Mouse (Mus musculus): ENCODE data around the gene Eya2. TPM values are rescaled to one million over a fixed set of nuclear protein-coding genes. Genes with fewer than 3 reads are reported as not detected.

Gene Eya2
- polyA plus RNA-seq, 1 experiment from 2014 or later, result 21.5 TPM

GRCm38 (mm10) chr2:165597536-165597935, 2.7 kb downstream of the Eya2 start:
- Histone ChIP-seq H3K27ac (replicated peaks; ENCODE audit: low read depth, low read length) (peak overlapping the region; percentile 39), H3K36me3 (ENCODE audit: control insufficient read depth, insufficient read depth, low read length) (no peaks in the 10 kb centered on the region), H3K27me3 (replicated peaks; ENCODE audit: control insufficient read depth, insufficient read depth, low read length) (peaks cover 18% of the 10 kb centered on the region; the same call in 1 of the 2 replicates), H3K9me3 (ENCODE audit: control insufficient read depth, low read length) (0 out of 2 replicates have a peak, but pooled peaks cover 6% of the 10 kb centered on the region), H3K9ac (ENCODE audit: low read depth, low read length) (peak overlapping the region; percentile 81), H3K4me2 (ENCODE audit: low read depth, low read length) (peak overlapping the region; percentile 92), H3K4me3 (ENCODE audit: low read depth, low read length) (peak overlapping the region; percentile 67), H3K4me1 (ENCODE audit: control insufficient read depth, insufficient read depth, low read length) (peaks cover 38% of the 10 kb centered on the region)
- DNase-seq (ENCODE audit: low spot score) (no peak), ATAC-seq (ENCODE audit: low read depth) (no peak)
- 50% methylated on average over 6 of the region's 6 CpGs for WGBS

- no peak overlapping the region for H3K4me3 ChIP-seq (ENCODE audit: low read depth, low read length)
- H3K9ac ChIP-seq (ENCODE audit: low read depth, low read length), result 0 out of 2 replicates have a peak overlapping the region, but pooled peaks have one; percentile 81
- 0 out of 2 replicates have a peak, but pooled peaks cover 6% of the 10 kb centered on the region for H3K9me3 ChIP-seq (ENCODE audit: control insufficient read depth, low read length)
- DNase-seq (ENCODE audit: low spot score) (no peak), ATAC-seq (ENCODE audit: low read depth) (no peak)
- H3K4me1 ChIP-seq (ENCODE audit: control insufficient read depth, insufficient read depth, low read length), result peaks cover 40% of the 10 kb centered on the region
- 0 out of 2 replicates have a peak overlapping the region, but pooled peaks have one; percentile 92 for H3K4me2 ChIP-seq (ENCODE audit: low read depth, low read length)
- peaks cover 18% of the 10 kb centered on the region; the same call in 1 of the 2 replicates for H3K27me3 ChIP-seq (replicated peaks; ENCODE audit: control insufficient read depth, insufficient read depth, low read length)
- peak overlapping the region; percentile 39; the same call in 1 of the 2 replicates for H3K27ac ChIP-seq (replicated peaks; ENCODE audit: low read depth, low read length)
- H3K36me3 ChIP-seq (ENCODE audit: control insufficient read depth, insufficient read depth, low read length), result no peaks in the 10 kb centered on the region
- 36% methylated on average over 5 of the region's 5 CpGs for WGBS
Measured at GRCm38 (mm10) chr2:165598139-165598538, 3.3 kb downstream of the Eya2 start.

- no peak for ATAC-seq (ENCODE audit: low read depth)
- H3K27ac ChIP-seq (replicated peaks; ENCODE audit: low read depth, low read length), result peak overlapping the region; percentile 81; the same call in 1 of the 2 replicates
- H3K9me3 ChIP-seq (ENCODE audit: control insufficient read depth, low read length), result no peaks in the 10 kb centered on the region
- no peak overlapping the region for H3K4me3 ChIP-seq (ENCODE audit: low read depth, low read length)
- peak overlapping the region; percentile 6; the same call in 1 of the 2 replicates for H3K9ac ChIP-seq (ENCODE audit: low read depth, low read length)
- H3K36me3 ChIP-seq (ENCODE audit: control insufficient read depth, insufficient read depth, low read length), result no peaks in the 10 kb centered on the region
- no peak for DNase-seq (ENCODE audit: low spot score)
- 42% methylated on average over 13 of the region's 13 CpGs for WGBS
- peaks cover 11% of the 10 kb centered on the region; the same call in 1 of the 2 replicates for H3K27me3 ChIP-seq (replicated peaks; ENCODE audit: control insufficient read depth, insufficient read depth, low read length)
- peaks cover 40% of the 10 kb centered on the region for H3K4me1 ChIP-seq (ENCODE audit: control insufficient read depth, insufficient read depth, low read length)
- H3K4me2 ChIP-seq (ENCODE audit: low read depth, low read length), result peak overlapping the region; percentile 38
Measured at GRCm38 (mm10) chr2:165599566-165599965, 4.7 kb downstream of the Eya2 start.

- Histone ChIP-seq H3K36me3 (ENCODE audit: control insufficient read depth, insufficient read depth, low read length) (no peaks in the 10 kb centered on the region), H3K27me3 (replicated peaks; ENCODE audit: control insufficient read depth, insufficient read depth, low read length) (no peaks in the 10 kb centered on the region), H3K4me3 (ENCODE audit: low read depth, low read length) (no peak overlapping the region), H3K27ac (replicated peaks; ENCODE audit: low read depth, low read length) (peak overlapping the region; percentile 81), H3K9ac (ENCODE audit: low read depth, low read length) (no peak overlapping the region), H3K4me2 (ENCODE audit: low read depth, low read length) (peak overlapping the region; percentile 38), H3K4me1 (ENCODE audit: control insufficient read depth, insufficient read depth, low read length) (peaks cover 40% of the 10 kb centered on the region), H3K9me3 (ENCODE audit: control insufficient read depth, low read length) (no peaks in the 10 kb centered on the region)
- 21% methylated on average over 13 of the region's 13 CpGs for WGBS
- DNase-seq (ENCODE audit: low spot score) (no peak), ATAC-seq (ENCODE audit: low read depth) (no peak)
Measured at GRCm38 (mm10) chr2:165600926-165601325, 6.1 kb downstream of the Eya2 start.

- H3K4me2 ChIP-seq (ENCODE audit: low read depth, low read length), result peak overlapping the region; percentile 38
- no peak overlapping the region for H3K9ac ChIP-seq (ENCODE audit: low read depth, low read length)
- H3K36me3 ChIP-seq (ENCODE audit: control insufficient read depth, insufficient read depth, low read length), result no peaks in the 10 kb centered on the region
- no peak overlapping the region for H3K4me3 ChIP-seq (ENCODE audit: low read depth, low read length)
- peaks cover 40% of the 10 kb centered on the region for H3K4me1 ChIP-seq (ENCODE audit: control insufficient read depth, insufficient read depth, low read length)
- no peaks in the 10 kb centered on the region for H3K27me3 ChIP-seq (replicated peaks; ENCODE audit: control insufficient read depth, insufficient read depth, low read length)
- no peaks in the 10 kb centered on the region for H3K9me3 ChIP-seq (ENCODE audit: control insufficient read depth, low read length)
- ATAC-seq (ENCODE audit: low read depth) (peak; percentile 57), DNase-seq (ENCODE audit: low spot score) (peak; percentile 75)
- H3K27ac ChIP-seq (replicated peaks; ENCODE audit: low read depth, low read length), result peak overlapping the region; percentile 81
- WGBS, result 44% methylated on average over 8 of the region's 8 CpGs
Measured at GRCm38 (mm10) chr2:165601605-165602004, 6.8 kb downstream of the Eya2 start.

GRCm38 (mm10) chr2:165603775-165604174, 8.9 kb downstream of the Eya2 start:
- H3K4me3 ChIP-seq (ENCODE audit: low read depth, low read length), result no peak overlapping the region
- WGBS, result 71% methylated on average over 8 of the region's 8 CpGs
- no peaks in the 10 kb centered on the region for H3K27me3 ChIP-seq (replicated peaks; ENCODE audit: control insufficient read depth, insufficient read depth, low read length)
- DNase-seq (ENCODE audit: low spot score) (no peak), ATAC-seq (ENCODE audit: low read depth) (no peak)
- H3K9ac ChIP-seq (ENCODE audit: low read depth, low read length), result no peak overlapping the region
- H3K36me3 ChIP-seq (ENCODE audit: control insufficient read depth, insufficient read depth, low read length), result no peaks in the 10 kb centered on the region
- H3K4me2 ChIP-seq (ENCODE audit: low read depth, low read length), result no peak overlapping the region
- no peaks in the 10 kb centered on the region for H3K9me3 ChIP-seq (ENCODE audit: control insufficient read depth, low read length)
- H3K27ac ChIP-seq (replicated peaks; ENCODE audit: low read depth, low read length), result no peak overlapping the region; the same call in 1 of the 2 replicates
- peaks cover 33% of the 10 kb centered on the region; the same call in 1 of the 2 replicates for H3K4me1 ChIP-seq (ENCODE audit: control insufficient read depth, insufficient read depth, low read length)

GRCm38 (mm10) chr2:165611551-165612253, 16.9 kb downstream of the Eya2 start:
- DNase-seq (ENCODE audit: low spot score), result no peak
- no peaks in the 10 kb centered on the region for H3K36me3 ChIP-seq (ENCODE audit: control insufficient read depth, insufficient read depth, low read length)
- H3K27me3 ChIP-seq (replicated peaks; ENCODE audit: control insufficient read depth, insufficient read depth, low read length), result no peaks in the 10 kb centered on the region
- ATAC-seq (ENCODE audit: low read depth), result no peak
- no peak overlapping the region for H3K4me3 ChIP-seq (ENCODE audit: low read depth, low read length)
- 80% methylated on average over 7 of the region's 7 CpGs for WGBS
- 0 out of 2 replicates have a peak, but pooled peaks cover 7% of the 10 kb centered on the region for H3K4me1 ChIP-seq (ENCODE audit: control insufficient read depth, insufficient read depth, low read length)
- H3K27ac ChIP-seq (replicated peaks; ENCODE audit: low read depth, low read length), result no peak overlapping the region
- no peaks in the 10 kb centered on the region for H3K9me3 ChIP-seq (ENCODE audit: control insufficient read depth, low read length)
- no peak overlapping the region for H3K9ac ChIP-seq (ENCODE audit: low read depth, low read length)
- no peak overlapping the region for H3K4me2 ChIP-seq (ENCODE audit: low read depth, low read length)

- H3K4me1 ChIP-seq (ENCODE audit: control insufficient read depth, insufficient read depth, low read length), result 0 out of 2 replicates have a peak, but pooled peaks cover 7% of the 10 kb centered on the region
- H3K27me3 ChIP-seq (replicated peaks; ENCODE audit: control insufficient read depth, insufficient read depth, low read length), result no peaks in the 10 kb centered on the region
- H3K9me3 ChIP-seq (ENCODE audit: control insufficient read depth, low read length), result no peaks in the 10 kb centered on the region
- H3K36me3 ChIP-seq (ENCODE audit: control insufficient read depth, insufficient read depth, low read length), result no peaks in the 10 kb centered on the region
- peak overlapping the region; percentile 41; the same call in 1 of the 2 replicates for H3K9ac ChIP-seq (ENCODE audit: low read depth, low read length)
- no peak overlapping the region for H3K4me3 ChIP-seq (ENCODE audit: low read depth, low read length)
- DNase-seq (ENCODE audit: low spot score) (no peak), ATAC-seq (ENCODE audit: low read depth) (peak; percentile 53; the same call in 1 of the 2 replicates)
- WGBS, result 34% methylated on average over 13 of the region's 13 CpGs
- H3K4me2 ChIP-seq (ENCODE audit: low read depth, low read length), result peak overlapping the region; percentile 11; the same call in 1 of the 2 replicates
- H3K27ac ChIP-seq (replicated peaks; ENCODE audit: low read depth, low read length), result peak overlapping the region; percentile 73
Measured at GRCm38 (mm10) chr2:165613741-165614339, 19.0 kb downstream of the Eya2 start.

All from embryonic facial prominence, embryonic 14.5 days (tissue).